Mouse (Mus musculus): Measurements from ENCODE around the gene Lpcat2. TPM values are rescaled to one million over a fixed set of nuclear protein-coding genes. Genes with fewer than 3 reads are reported as not detected.

The Lpcat2 gene
- total RNA-seq, 2 experiments from 2014 or later: 9.4 to 9.6 TPM

DNA sequence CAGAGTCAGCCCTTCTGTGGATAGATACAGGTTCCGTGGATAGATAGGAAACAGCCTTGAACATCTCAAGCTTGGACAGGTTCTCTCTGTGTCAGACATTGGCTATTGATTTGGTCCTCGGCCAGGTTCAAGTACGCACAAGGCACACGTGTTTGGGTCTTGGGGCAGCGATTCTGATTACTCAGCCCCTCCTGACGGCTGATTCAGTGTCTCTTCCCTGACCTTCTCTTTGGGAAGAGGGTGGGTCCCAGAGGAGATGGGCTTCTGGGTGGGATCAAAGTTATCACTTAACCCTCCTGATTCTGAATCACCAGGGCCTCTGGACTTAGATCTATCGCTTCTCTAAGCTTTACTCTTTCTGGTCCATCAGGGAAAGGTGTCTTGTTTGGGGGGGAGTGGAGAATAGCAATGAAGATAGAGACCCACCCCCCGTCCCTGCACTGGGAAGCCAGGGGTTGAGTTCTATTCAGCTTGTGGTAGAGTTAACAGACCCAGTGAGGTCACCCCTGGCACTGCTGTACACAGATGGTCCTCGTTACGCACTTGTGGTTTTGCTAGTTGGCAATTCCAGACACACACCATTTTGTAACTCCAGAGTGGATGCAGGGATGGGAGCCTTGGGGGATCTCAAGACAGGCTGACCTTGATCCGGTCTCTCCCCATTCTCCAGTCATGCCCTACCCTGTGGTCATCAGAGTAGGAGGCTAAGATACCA is 20.2 kb upstream of the Lpcat2 start:
- intact Hi-C loops (cut with DNase I): no loop called here
- Histone ChIP-seq H3K27ac (no peak overlapping the region), H3K4me3 (no peak overlapping the region)
- TF ChIP-seq CTCF (IDR thresholded peaks at IDR 0.05): no peak
- no peak for DNase-seq (ENCODE audit: extremely low spot score in 1 of 2, low spot score in 2 of 2)

DNA sequence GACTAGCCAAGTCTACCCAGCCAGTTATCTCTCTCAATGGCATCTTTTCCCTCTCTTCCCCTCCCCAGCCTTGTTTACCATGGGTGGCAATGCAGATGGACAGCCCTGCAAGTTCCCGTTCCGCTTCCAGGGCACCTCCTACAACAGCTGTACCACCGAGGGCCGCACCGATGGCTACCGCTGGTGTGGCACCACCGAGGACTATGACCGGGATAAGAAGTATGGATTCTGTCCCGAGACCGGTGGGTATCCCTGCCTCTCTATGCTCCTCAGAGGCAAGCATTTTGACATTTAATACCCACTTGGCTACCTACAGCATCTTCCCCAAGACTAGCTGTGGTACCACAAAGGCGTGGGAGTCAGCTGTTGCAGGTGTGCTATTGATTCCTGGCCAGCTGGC is 19.2 kb upstream of the Lpcat2 start:
- DNase-seq (ENCODE audit: extremely low spot score in 1 of 2, low spot score in 2 of 2): no peak
- Histone ChIP-seq H3K27ac (no peak overlapping the region), H3K4me3 (no peak overlapping the region)
- intact Hi-C loops (cut with DNase I): no loop called here
- TF ChIP-seq CTCF (IDR thresholded peaks at IDR 0.05): no peak

GRCm38 (mm10) chr8:92838616-92839015 is 16.5 kb upstream of the Lpcat2 start:
- no peak for DNase-seq (ENCODE audit: extremely low spot score in 1 of 2, low spot score in 2 of 2)
- intact Hi-C loops (cut with DNase I): no loop called here

GRCm38 (mm10) chr8:92839161-92839560 is 16.0 kb upstream of the Lpcat2 start:
- intact Hi-C loops (cut with DNase I): no loop called here
- DNase-seq (ENCODE audit: extremely low spot score in 1 of 2, low spot score in 2 of 2): no peak
- Histone ChIP-seq H3K4me3 (no peak overlapping the region), H3K27ac (no peak overlapping the region)
- TF ChIP-seq CTCF (IDR thresholded peaks at IDR 0.05): no peak

More at GRCm38 (mm10) chr8:92838616-92839015, 16.5 kb upstream of the Lpcat2 start:
- TF ChIP-seq CTCF (IDR thresholded peaks at IDR 0.05): no peak
- no peak overlapping the region for H3K4me3 ChIP-seq
- no peak overlapping the region for H3K27ac ChIP-seq

DNA sequence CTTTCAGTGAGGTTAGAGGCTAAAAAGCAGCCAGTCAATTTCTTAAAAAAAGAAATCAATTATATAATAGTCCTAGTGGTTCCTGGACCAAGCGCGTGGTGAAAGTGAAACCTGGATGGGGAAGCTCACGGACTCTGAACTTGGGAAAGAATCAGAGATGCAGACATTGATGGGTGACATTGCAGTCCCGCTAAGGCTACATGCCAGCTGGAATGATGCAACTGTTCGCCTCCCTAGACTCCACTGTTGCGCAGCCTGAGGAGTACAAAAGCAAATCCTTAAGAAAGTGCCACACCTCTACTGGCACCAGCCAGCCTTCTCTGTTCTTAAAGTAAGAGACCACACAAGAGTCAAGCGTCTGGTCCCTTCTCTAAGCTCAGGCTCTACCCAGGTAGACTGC is 15.3 kb upstream of the Lpcat2 start:
- DNase-seq (ENCODE audit: extremely low spot score in 1 of 2, low spot score in 2 of 2): no peak
- intact Hi-C loops (cut with DNase I): no loop called here
- no peak for TF ChIP-seq CTCF (IDR thresholded peaks at IDR 0.05)
- Histone ChIP-seq H3K27ac (no peak overlapping the region), H3K4me3 (no peak overlapping the region)

DNA sequence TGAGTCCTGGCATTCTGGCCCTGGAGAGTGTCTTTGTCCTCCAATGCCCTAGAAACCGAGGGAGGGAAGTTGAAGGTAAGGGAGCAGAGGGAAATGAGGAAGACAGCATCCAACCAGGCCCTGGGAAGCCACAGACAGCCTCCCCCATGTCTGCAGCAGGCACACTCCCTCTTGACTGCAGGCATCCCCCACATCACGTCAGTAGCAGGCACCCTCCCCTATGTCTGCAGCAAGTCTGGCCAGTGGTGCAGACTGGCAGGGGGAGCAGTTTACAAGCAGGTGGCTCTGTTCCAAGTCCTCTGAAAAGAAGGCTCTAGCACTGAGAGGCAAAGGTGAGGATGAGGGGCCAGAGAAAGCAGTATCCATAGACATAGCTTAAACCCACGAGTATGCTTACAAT is 8.5 kb upstream of the Lpcat2 start:
- peak in 1 of 2 experiments; percentile 20 for DNase-seq (ENCODE audit: extremely low spot score in 1 of 2, low spot score in 2 of 2)
- Histone ChIP-seq H3K27ac (no peak overlapping the region), H3K4me3 (no peak overlapping the region)
- intact Hi-C loops (cut with DNase I): no loop called here
- TF ChIP-seq CTCF (IDR thresholded peaks at IDR 0.05): no peak

- Histone ChIP-seq H3K4me3 (no peak overlapping the region), H3K27ac (no peak overlapping the region)
- intact Hi-C loops (cut with DNase I): no loop called here
- DNase-seq (ENCODE audit: extremely low spot score in 1 of 2, low spot score in 2 of 2): no peak
- TF ChIP-seq CTCF (IDR thresholded peaks at IDR 0.05): no peak
Measured at GRCm38 (mm10) chr8:92847299-92847698, 7.8 kb upstream of the Lpcat2 start.

- H3K27ac ChIP-seq: no peak overlapping the region
- intact Hi-C loops (cut with DNase I): no loop called here
- no peak for TF ChIP-seq CTCF (IDR thresholded peaks at IDR 0.05)
- H3K4me3 ChIP-seq: no peak overlapping the region
- no peak for DNase-seq (ENCODE audit: extremely low spot score in 1 of 2, low spot score in 2 of 2)
Measured at GRCm38 (mm10) chr8:92849261-92849660, 5.9 kb upstream of the Lpcat2 start.

GRCm38 (mm10) chr8:92850239-92850638 is 4.9 kb upstream of the Lpcat2 start:
- TF ChIP-seq CTCF (IDR thresholded peaks at IDR 0.05): no peak
- DNase-seq (ENCODE audit: extremely low spot score in 1 of 2, low spot score in 2 of 2): peak; percentile 64 to 79
- no peak overlapping the region for H3K27ac ChIP-seq
- intact Hi-C loops (cut with DNase I): no loop called here
- H3K4me3 ChIP-seq: no peak overlapping the region

GRCm38 (mm10) chr8:92851381-92851780 is 3.8 kb upstream of the Lpcat2 start:
- Histone ChIP-seq H3K27ac (no peak overlapping the region), H3K4me3 (no peak overlapping the region)
- no peak for TF ChIP-seq CTCF (IDR thresholded peaks at IDR 0.05)
- intact Hi-C loops (cut with DNase I): no loop called here
- no peak for DNase-seq (ENCODE audit: extremely low spot score in 1 of 2, low spot score in 2 of 2)

DNA sequence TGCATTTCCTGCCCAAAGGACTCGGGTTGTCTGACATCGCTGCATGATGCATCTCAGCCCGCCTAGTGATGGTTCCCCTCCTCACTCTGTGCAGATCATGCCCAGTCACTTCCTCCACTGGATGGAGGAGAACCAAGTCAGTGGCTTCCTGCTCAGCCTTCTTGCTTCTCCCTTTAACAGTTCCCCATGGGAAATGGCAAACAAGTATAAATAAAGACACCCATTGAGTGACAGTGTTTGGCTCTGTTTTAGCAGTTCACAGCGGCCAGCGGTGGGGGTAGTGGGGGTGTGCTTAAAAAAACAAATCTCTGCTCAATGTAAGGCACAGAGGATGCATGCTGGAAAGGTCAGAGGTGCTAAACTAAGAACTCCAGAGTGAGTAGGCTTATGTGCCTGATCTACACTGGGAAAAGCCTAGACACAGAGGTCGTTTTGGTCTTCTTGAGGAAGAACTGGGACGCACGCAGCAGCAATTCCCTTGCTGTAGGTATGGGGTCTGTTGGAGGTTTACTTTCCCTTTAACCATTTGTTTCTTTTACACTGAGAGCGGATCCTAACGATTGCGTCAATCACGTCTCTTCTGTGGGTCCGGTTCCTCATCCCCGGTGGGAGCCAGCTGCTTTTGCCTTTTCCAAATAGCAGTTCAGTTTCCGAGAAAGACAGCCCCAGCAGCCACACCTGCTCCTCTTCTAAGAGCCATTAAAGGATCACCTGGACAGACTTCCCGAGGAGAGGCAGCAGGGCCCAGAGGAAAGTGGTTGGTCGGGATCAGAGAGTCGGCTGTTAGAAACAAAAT is 1.8 kb upstream of the Lpcat2 start:
- Histone ChIP-seq H3K27ac (no peak overlapping the region), H3K4me3 (no peak overlapping the region)
- intact Hi-C loops (cut with DNase I): no loop called here
- no peak for TF ChIP-seq CTCF (IDR thresholded peaks at IDR 0.05)
- DNase-seq (ENCODE audit: extremely low spot score in 1 of 2, low spot score in 2 of 2): no peak

DNA sequence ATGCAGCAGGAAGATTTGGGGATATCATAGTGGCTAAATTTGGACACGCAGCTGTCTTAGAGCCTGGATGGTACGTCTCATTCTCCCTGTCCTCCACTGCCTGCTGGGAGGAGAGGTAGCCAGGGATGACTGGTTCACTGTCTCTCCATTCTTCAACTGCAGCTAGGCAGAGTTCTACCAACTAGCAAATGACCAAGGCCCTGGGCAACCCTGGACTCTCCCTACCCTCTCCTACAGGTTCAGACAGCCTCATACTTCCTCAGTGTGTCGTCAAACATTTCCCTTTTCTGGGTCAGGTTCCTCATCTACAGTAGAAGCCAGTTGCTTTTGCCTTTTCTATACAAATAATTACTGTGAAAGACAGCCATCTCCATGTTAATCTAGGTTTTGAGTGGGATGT is 466 bp upstream of the Lpcat2 start:
- Histone ChIP-seq H3K27ac (no peak overlapping the region; the same call in 1 of the 2 replicates), H3K4me3 (peak overlapping the region; percentile 69; the same call in 1 of the 2 replicates)
- DNase-seq (ENCODE audit: extremely low spot score in 1 of 2, low spot score in 2 of 2): no peak
- intact Hi-C loops (cut with DNase I): no loop called here
- TF ChIP-seq CTCF (IDR thresholded peaks at IDR 0.05): no peak

Data from left cerebral cortex, adult 2 months (tissue).